Mouse (Mus musculus) embryonic facial prominence, embryonic 15.5 days (tissue): ENCODE data around the gene St6galnac6. TPM values are rescaled to one million over a fixed set of nuclear protein-coding genes. Genes with fewer than 3 reads are reported as not detected.

Experiments used
- ATAC-seq: fragments of 200-750 bp; cut with Nextera tagmentation; 2 replicates; pipeline ENCODE4 v1.8.0; 2017; ENCODE audit warnings: low read depth, moderate TSS enrichment; ENCODE audit not compliant: insufficient number of reproducible peaks, low FRiP score, low TSS enrichment
- H3K27ac ChIP-seq: fragments of 300-500 bp; sonication (generic); replicated peaks from 2 replicates; pipeline ENCODE4 v1.5.1; 2015; ENCODE audit warnings: mild to moderate bottlenecking, inconsistent platforms
- H3K27me3 ChIP-seq: fragments of 300-500 bp; sonication (generic); 2 replicates; pipeline ENCODE4 v1.6.1; 2015; ENCODE audit warnings: inconsistent platforms
- H3K36me3 ChIP-seq: fragments of 300-500 bp; sonication (generic); 2 replicates; pipeline ENCODE4 v1.6.1; 2015; ENCODE audit warnings: mild to moderate bottlenecking, inconsistent platforms
- H3K4me1 ChIP-seq: fragments of 300-500 bp; sonication (generic); 2 replicates; pipeline ENCODE4 v1.6.1; 2015; ENCODE audit warnings: inconsistent platforms
- H3K4me2 ChIP-seq: fragments of 300-500 bp; sonication (generic); replicated peaks from 2 replicates; pipeline ENCODE4 v1.6.1; 2015; ENCODE audit warnings: mild to moderate bottlenecking, inconsistent platforms
- H3K4me3 ChIP-seq: fragments of 300-500 bp; sonication (generic); replicated peaks from 2 replicates; pipeline ENCODE4 v1.5.1; 2015; ENCODE audit warnings: mild to moderate bottlenecking, inconsistent platforms
- H3K9ac ChIP-seq: fragments of 300-500 bp; sonication (generic); 2 replicates; pipeline ENCODE4 v1.6.1; 2015; ENCODE audit warnings: inconsistent platforms
- H3K9me3 ChIP-seq: fragments of 300-500 bp; sonication (generic); replicated peaks from 2 replicates; pipeline ENCODE4 v1.6.1; 2016; ENCODE audit warnings: inconsistent platforms
- WGBS: fragments of 180-500 bp; shearing (Covaris S2); methylation state at CpG from one replicate; pipeline ENCODE4 v1.1.7; 2015; 5-methylcytosine and 5-hydroxymethylcytosine counted together
- polyA plus RNA-seq: library from polyadenylated mRNA; unstranded; fragments of >200 nt; fragmentation: Nextera tagmentation; extraction: Ambion mirVana; gene quantifications from 2 replicates; pipeline ENCODE4 v1.2.1, GENCODE M21; 2015

The St6galnac6 gene
- polyA plus RNA-seq, 1 experiment from 2014 or later: 26.9 TPM

- peak overlapping the region; percentile 78 for H3K27ac ChIP-seq
- 27% methylated on average over 4 of the region's 4 CpGs for WGBS
- H3K36me3 ChIP-seq: peaks cover 28% of the 10 kb centered on the region
- no peaks in the 10 kb centered on the region for H3K9me3 ChIP-seq
- H3K4me1 ChIP-seq: peaks cover 40% of the 10 kb centered on the region
- no peaks in the 10 kb centered on the region for H3K27me3 ChIP-seq
- H3K9ac ChIP-seq: no peak overlapping the region
- H3K4me2 ChIP-seq: no peak overlapping the region
- H3K4me3 ChIP-seq: no peak overlapping the region
- peak; percentile 48; the same call in 1 of the 2 replicates for ATAC-seq
Observed at GRCm38 (mm10) chr2:32620682-32621516, 21.4 kb downstream of the St6galnac6 start.

DNA sequence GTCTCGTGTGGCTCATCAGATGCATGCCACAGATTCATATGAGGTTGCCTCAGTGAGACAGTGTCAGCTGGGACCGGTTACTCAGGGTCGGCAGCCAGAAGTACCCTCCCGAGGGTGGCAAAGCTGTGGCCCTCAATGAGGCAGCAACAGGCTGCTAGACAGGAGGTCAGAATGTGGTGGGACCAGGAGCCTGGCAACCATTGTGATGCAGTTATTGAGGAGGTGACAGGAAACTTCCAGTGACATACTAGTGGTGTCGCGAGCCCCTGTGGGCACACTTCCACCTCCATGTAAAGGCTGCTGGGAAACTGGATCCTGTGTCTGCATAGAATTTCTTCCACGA is 22.0 kb downstream of the St6galnac6 start, which contains the start of gene Ak1:
Gene Ak1 (plus strand): TSS at position 242 of the 343 bp plus-strand sequence.
- H3K36me3 ChIP-seq: peaks cover 24% of the 10 kb centered on the region
- no peaks in the 10 kb centered on the region for H3K9me3 ChIP-seq
- no peaks in the 10 kb centered on the region for H3K27me3 ChIP-seq
- peaks cover 46% of the 10 kb centered on the region for H3K4me1 ChIP-seq
- H3K27ac ChIP-seq: peak within 1 kb of the TSS; percentile 78
- 16% methylated on average over 7 of the region's 7 CpGs for WGBS
- no peak within 1 kb of the TSS for H3K4me2 ChIP-seq
- H3K9ac ChIP-seq: no peak within 1 kb of the TSS
- H3K4me3 ChIP-seq: no peak within 1 kb of the TSS
- ATAC-seq: no peak

GRCm38 (mm10) chr2:32624111-32624748 is 24.7 kb downstream of the St6galnac6 start:
- 66% methylated on average over 5 of the region's 5 CpGs for whole genome bisulfite sequencing
- 0 out of 2 replicates have a peak, but pooled peaks cover 4% of the 10 kb centered on the region for H3K36me3 ChIP-seq
- H3K4me3 ChIP-seq: no peak overlapping the region
- H3K4me2 ChIP-seq: no peak overlapping the region
- no peaks in the 10 kb centered on the region for H3K9me3 ChIP-seq
- peaks cover 69% of the 10 kb centered on the region for H3K4me1 ChIP-seq
- no peak overlapping the region for H3K27ac ChIP-seq
- no peaks in the 10 kb centered on the region for H3K27me3 ChIP-seq
- no peak for ATAC-seq
- H3K9ac ChIP-seq: no peak overlapping the region

GRCm38 (mm10) chr2:32625212-32625872 is 25.8 kb downstream of the St6galnac6 start:
- peak overlapping the region; percentile 65 for H3K27ac ChIP-seq
- H3K4me2 ChIP-seq: peak overlapping the region; percentile 55
- no peaks in the 10 kb centered on the region for H3K36me3 ChIP-seq
- 0 out of 2 replicates have a peak overlapping the region, but pooled peaks have one; percentile 23 for H3K9ac ChIP-seq
- H3K9me3 ChIP-seq: no peaks in the 10 kb centered on the region
- ATAC-seq: no peak; the same call in 1 of the 2 replicates
- peak overlapping the region; percentile 11 for H3K4me3 ChIP-seq
- H3K4me1 ChIP-seq: peaks cover 66% of the 10 kb centered on the region
- WGBS: 3% methylated on average over 13 of the region's 13 CpGs
- no peaks in the 10 kb centered on the region for H3K27me3 ChIP-seq

DNA sequence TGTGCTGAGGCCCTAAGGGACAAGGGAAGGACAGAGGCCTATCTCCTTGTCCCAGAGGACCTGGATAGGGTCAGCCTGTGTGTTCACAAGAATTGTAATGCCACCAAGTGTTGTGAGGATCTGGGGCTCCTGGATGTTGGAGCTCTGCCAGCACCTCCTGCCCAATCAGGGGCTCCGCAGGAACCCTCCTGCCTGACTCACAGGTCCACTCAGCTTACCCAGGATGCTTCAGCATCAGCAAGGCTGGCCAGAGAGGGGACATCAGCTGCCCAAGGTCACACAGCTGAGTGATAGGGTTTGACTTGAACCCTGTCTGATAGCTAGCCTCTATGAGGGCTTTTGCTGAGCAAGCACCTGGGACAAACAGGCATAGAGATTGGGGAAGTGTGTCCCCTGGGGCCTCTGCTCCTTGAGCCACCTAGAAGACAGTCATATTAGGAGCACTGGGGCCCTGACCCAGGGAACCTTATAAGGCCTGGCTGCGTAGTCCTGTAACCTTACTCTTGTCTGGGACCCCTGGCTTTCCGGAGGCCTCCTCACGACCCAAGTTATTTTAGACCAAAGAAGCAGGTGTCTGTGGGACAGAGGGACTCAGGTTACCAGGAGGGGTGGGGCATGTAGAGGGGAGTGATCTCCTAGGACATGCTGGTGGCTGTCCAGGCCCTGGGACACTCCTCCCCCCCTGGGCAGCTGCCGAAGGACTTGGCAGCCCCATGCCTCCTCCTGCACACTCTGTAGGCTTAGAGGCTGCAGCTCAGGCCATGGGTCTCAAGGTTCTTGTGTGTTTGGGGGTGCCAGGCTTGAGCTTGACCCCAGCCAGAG is 26.6 kb downstream of the St6galnac6 start:
- ATAC-seq: peak; percentile 11
- WGBS: 37% methylated on average over 5 of the region's 5 CpGs
- H3K9ac ChIP-seq: no peak overlapping the region
- peak overlapping the region; percentile 65 for H3K27ac ChIP-seq
- no peaks in the 10 kb centered on the region for H3K9me3 ChIP-seq
- peak overlapping the region; percentile 55 for H3K4me2 ChIP-seq
- H3K4me1 ChIP-seq: peaks cover 58% of the 10 kb centered on the region
- no peaks in the 10 kb centered on the region for H3K36me3 ChIP-seq
- no peaks in the 10 kb centered on the region for H3K27me3 ChIP-seq
- H3K4me3 ChIP-seq: peak overlapping the region; percentile 11

GRCm38 (mm10) chr2:32627266-32628043 is 27.9 kb downstream of the St6galnac6 start:
- Histone ChIP-seq H3K4me1 (peaks cover 57% of the 10 kb centered on the region), H3K36me3 (no peaks in the 10 kb centered on the region), H3K9me3 (no peaks in the 10 kb centered on the region), H3K4me2 (no peak overlapping the region), H3K27ac (peak overlapping the region; percentile 84; the same call in 1 of the 2 replicates), H3K9ac (no peak overlapping the region), H3K27me3 (no peaks in the 10 kb centered on the region), H3K4me3 (no peak overlapping the region)
- ATAC-seq: no peak
- 60% methylated on average over 20 of the region's 20 CpGs for WGBS

GRCm38 (mm10) chr2:32628044-32628550 is 28.6 kb downstream of the St6galnac6 start:
- 45% methylated on average over 4 of the region's 4 CpGs for WGBS
- no peaks in the 10 kb centered on the region for H3K9me3 ChIP-seq
- no peak overlapping the region for H3K4me3 ChIP-seq
- no peak overlapping the region for H3K9ac ChIP-seq
- 0 out of 2 replicates have a peak overlapping the region, but pooled peaks have one; percentile 19 for H3K4me2 ChIP-seq
- H3K4me1 ChIP-seq: peaks cover 58% of the 10 kb centered on the region
- H3K27ac ChIP-seq: peak overlapping the region; percentile 84
- H3K36me3 ChIP-seq: no peaks in the 10 kb centered on the region
- no peaks in the 10 kb centered on the region for H3K27me3 ChIP-seq
- no peak for ATAC-seq

DNA sequence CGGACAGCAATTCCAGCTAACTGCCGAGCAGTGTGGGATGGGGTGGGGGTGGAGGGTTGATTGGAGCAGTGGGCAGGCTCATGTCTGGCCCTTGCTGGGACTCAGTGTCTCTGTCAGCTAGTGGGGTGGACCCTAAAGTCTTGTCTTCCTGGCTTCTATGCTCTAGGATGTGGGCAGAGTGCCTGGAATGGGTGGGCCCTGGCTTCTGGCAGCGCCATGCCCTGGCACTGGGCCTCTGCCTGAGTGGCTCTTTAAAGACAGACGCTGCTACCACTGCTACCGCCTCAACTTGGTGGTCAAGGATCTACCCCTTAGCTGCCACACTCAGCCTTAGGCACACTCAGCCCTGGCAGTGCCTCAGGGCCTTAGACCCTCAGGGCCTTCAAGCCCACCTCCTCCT is 29.2 kb downstream of the St6galnac6 start:
- Histone ChIP-seq H3K9ac (no peak overlapping the region), H3K27me3 (no peaks in the 10 kb centered on the region), H3K36me3 (no peaks in the 10 kb centered on the region), H3K4me2 (peak overlapping the region; percentile 19), H3K4me1 (peaks cover 64% of the 10 kb centered on the region), H3K9me3 (no peaks in the 10 kb centered on the region), H3K27ac (peak overlapping the region; percentile 84), H3K4me3 (0 out of 2 replicates have a peak overlapping the region, but pooled peaks have one; percentile 4)
- peak; percentile 39; the same call in 1 of the 2 replicates for ATAC-seq
- WGBS: 16% methylated on average over 5 of the region's 5 CpGs

DNA sequence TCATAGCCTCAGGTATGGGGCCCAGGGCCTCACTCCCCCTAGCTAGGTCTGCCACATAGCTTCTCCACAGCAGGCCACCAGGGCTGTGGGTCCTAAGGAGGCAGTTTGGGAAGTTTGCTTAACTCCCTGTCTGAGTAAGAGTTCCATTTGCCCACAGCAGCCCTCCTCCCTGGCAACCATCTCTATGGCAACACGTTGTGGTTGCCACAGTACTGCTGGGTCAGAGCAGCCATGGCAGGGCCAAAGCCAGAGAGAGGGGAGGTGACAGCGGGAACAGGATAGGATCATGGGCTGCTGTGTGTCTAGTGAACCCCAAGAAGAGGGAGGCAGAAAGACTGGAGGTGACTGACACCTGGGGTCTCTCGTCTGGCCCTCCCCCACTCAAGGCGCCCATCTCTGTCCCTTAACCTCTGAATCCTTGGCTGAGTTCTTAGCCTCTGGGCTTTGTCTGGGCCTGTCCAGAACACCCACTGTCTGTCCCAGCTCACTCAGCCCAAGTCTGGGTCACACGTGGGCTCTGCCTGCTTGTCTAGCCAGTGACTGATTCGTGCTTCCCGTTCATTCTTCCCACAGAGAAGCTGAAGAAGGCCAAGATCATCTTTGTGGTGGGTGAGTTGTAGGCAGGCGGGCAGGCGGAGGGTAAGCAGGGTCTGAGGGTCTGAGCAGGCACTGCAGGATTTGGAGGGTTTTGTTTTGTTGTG is 29.9 kb downstream of the St6galnac6 start:
- Histone ChIP-seq H3K36me3 (no peaks in the 10 kb centered on the region), H3K27ac (peak overlapping the region; percentile 84), H3K9ac (no peak overlapping the region), H3K9me3 (no peaks in the 10 kb centered on the region), H3K4me3 (0 out of 2 replicates have a peak overlapping the region, but pooled peaks have one; percentile 4), H3K4me1 (peaks cover 70% of the 10 kb centered on the region), H3K27me3 (no peaks in the 10 kb centered on the region), H3K4me2 (peak overlapping the region; percentile 19)
- ATAC-seq: peak; percentile 25; the same call in 1 of the 2 replicates
- WGBS: 41% methylated on average over 9 of the region's 9 CpGs
